Mouse (Mus musculus) lung, embryonic 14.5 days (tissue): ENCODE results near the gene Htr2a. TPM values are rescaled to one million over a fixed set of nuclear protein-coding genes. Genes with fewer than 3 reads are reported as not detected.

Experiments used
- ATAC-seq: fragments of 200-750 bp; cut with Nextera tagmentation; 2 replicates; pipeline ENCODE4 v1.8.0; 2017; ENCODE audit warnings: mild to moderate bottlenecking, moderate TSS enrichment, moderate library complexity; ENCODE audit not compliant: insufficient read depth
- DNase-seq: peaks from one replicate; pipeline ENCODE4 v3.0.0-alpha.2; 2015
- H3K27ac ChIP-seq: fragments of 300-500 bp; sonication (generic); 2 replicates; pipeline ENCODE4 v1.5.1; 2014; ENCODE audit warnings: low read depth, mild to moderate bottlenecking, moderate library complexity
- H3K27me3 ChIP-seq: fragments of 300-500 bp; sonication (generic); 2 replicates; pipeline ENCODE4 v1.6.1; 2014; ENCODE audit warnings: low read length, control low read depth; ENCODE audit not compliant: insufficient read depth
- H3K36me3 ChIP-seq: fragments of 300-500 bp; sonication (generic); 2 replicates; pipeline ENCODE4 v1.6.1; 2014; ENCODE audit warnings: control low read depth; ENCODE audit not compliant: insufficient read depth
- H3K4me1 ChIP-seq: fragments of 300-500 bp; sonication (generic); 2 replicates; pipeline ENCODE4 v1.6.1; 2014; ENCODE audit warnings: antibody characterized with exemption, control low read depth; ENCODE audit not compliant: insufficient read depth
- H3K4me2 ChIP-seq: fragments of 300-500 bp; sonication (generic); 2 replicates; pipeline ENCODE4 v1.6.1; 2014; ENCODE audit warnings: mild to moderate bottlenecking
- H3K4me3 ChIP-seq: fragments of 300-500 bp; sonication (generic); 2 replicates; pipeline ENCODE4 v1.5.1; 2014; ENCODE audit warnings: low read depth, low read length
- H3K9ac ChIP-seq: fragments of 300-500 bp; sonication (generic); 2 replicates; pipeline ENCODE4 v1.6.1; 2014
- H3K9me3 ChIP-seq: fragments of 300-500 bp; sonication (generic); 2 replicates; pipeline ENCODE4 v1.6.1; 2016; ENCODE audit warnings: low read depth, low read length, control low read depth
- CTCF ChIP-seq: IDR thresholded peaks from 2 replicates; pipeline ENCODE4 v1.5.1; 2016; ENCODE audit warnings: antibody characterized with exemption, low read depth
- WGBS: fragments of 180-500 bp; shearing (Covaris S2); extraction: QIAGEN DNeasy Blood & Tissue Kit; methylation state at CpG from one replicate; pipeline ENCODE4 v1.1.7; 2014; 5-methylcytosine and 5-hydroxymethylcytosine counted together
- polyA plus RNA-seq: library from polyadenylated mRNA; unstranded; fragments of >200 nt; fragmentation: Nextera tagmentation; extraction: Ambion mirVana; gene quantifications from 2 replicates; pipeline ENCODE4 v1.2.1, GENCODE M21; 2014

The Htr2a gene
- polyA plus RNA-seq, 1 experiment from 2014 or later: 0.74 TPM

DNA sequence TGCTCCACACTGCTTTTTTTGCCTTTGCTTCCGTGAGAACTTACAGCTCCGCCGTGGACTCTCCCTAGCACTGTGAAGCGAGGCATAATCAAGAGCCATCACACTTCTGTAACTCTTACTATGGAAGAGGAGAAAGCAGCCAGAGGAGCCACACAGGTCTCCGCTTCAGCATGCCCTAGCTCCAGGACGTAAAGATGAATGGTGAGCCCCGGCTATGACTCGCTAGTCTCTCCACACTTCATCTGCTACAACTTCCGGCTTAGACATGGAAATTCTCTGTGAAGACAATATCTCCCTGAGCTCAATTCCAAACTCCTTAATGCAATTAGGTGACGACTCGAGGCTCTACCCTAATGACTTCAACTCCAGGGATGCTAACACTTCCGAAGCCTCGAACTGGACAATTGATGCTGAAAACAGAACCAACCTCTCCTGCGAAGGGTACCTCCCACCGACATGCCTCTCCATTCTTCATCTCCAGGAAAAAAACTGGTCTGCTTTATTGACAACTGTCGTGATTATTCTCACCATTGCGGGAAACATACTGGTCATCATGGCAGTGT is 1.1 kb downstream of the Htr2a start:
- Histone ChIP-seq H3K36me3 (no peaks in the 10 kb centered on the region), H3K27me3 (0 out of 2 replicates have a peak, but pooled peaks cover 8% of the 10 kb centered on the region), H3K4me2 (peak overlapping the region; percentile 72), H3K4me1 (no peaks in the 10 kb centered on the region; the same call in 1 of the 2 replicates), H3K27ac (no peak overlapping the region), H3K9me3 (no peaks in the 10 kb centered on the region), H3K4me3 (peak overlapping the region; percentile 39), H3K9ac (peak overlapping the region; percentile 39)
- ATAC-seq (no peak), DNase-seq (peak; percentile 40)
- no peak for TF ChIP-seq CTCF
- WGBS: 21% methylated on average over 17 of the region's 17 CpGs

GRCm38 (mm10) chr14:74643296-74643695 is 2.7 kb downstream of the Htr2a start:
- 0 out of 2 replicates have a peak, but pooled peaks cover 8% of the 10 kb centered on the region for H3K27me3 ChIP-seq
- peak overlapping the region; percentile 72 for H3K4me2 ChIP-seq
- no peak overlapping the region for H3K27ac ChIP-seq
- H3K36me3 ChIP-seq: no peaks in the 10 kb centered on the region
- DNase-seq (peak; percentile 92), ATAC-seq (peak; percentile 63; the same call in 1 of the 2 replicates)
- H3K9me3 ChIP-seq: no peaks in the 10 kb centered on the region
- no peak overlapping the region for H3K9ac ChIP-seq
- TF ChIP-seq CTCF: peak; percentile 97
- H3K4me3 ChIP-seq: no peak overlapping the region
- 2% methylated on average over 4 of the region's 4 CpGs for WGBS
- H3K4me1 ChIP-seq: no peaks in the 10 kb centered on the region; the same call in 1 of the 2 replicates

DNA sequence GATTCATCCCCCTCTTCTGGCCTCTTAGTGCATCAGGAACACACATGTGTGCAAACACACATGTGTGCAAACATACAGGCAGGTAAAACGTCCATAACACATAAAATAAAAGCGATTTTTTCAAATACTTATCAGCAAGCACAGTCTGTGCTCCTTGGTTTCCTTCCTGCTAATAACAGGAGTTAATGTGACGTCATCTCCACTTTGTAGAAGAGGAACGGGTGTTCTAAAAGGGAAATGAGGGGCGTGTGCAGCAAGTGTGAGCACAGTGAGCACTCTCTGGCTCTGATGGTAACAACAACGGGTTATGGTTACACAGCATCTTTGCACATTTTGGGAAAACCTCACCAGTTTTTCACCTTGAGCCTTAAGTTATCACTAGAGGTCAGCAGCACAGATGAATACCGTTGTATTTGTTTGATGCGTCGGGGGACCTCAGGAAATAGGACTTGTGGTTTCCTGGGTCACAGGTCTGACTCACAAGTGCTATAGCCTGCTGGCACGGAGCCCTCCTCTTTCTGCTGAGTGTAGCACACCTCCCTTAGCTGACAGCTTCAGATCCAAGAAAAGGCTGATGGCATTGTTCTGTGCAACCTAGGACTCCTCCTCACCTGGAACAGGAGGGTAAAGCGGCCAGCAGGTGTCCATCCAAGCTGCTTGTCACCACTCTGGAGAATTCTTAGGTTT is 5.6 kb downstream of the Htr2a start:
- no peak for TF ChIP-seq CTCF
- Histone ChIP-seq H3K27ac (no peak overlapping the region), H3K9ac (no peak overlapping the region), H3K36me3 (no peaks in the 10 kb centered on the region), H3K9me3 (no peaks in the 10 kb centered on the region), H3K4me1 (no peaks in the 10 kb centered on the region), H3K4me3 (no peak overlapping the region), H3K27me3 (0 out of 2 replicates have a peak, but pooled peaks cover 3% of the 10 kb centered on the region), H3K4me2 (no peak overlapping the region)
- ATAC-seq: no peak
- WGBS: 44% methylated on average over 11 of the region's 11 CpGs
- peak; percentile 42 for DNase-seq

DNA sequence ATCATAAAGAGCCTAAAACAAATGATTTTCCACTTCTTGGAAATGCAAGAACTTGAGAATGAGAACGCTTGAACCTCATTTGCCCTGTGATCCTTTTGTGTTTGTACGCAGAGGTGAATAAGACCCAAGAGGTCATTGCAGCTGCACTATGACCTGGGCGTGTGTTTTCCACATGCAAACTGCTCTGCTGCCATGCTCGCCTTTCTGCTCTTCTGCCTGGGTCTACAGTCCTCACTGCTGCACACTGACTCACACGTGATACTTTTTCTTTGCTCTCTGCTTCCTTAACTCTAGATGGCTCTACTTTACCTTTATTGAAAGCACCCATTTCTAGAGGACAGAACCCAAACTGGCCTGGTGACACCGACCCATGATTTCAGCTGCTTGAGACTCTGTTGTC is 9.4 kb downstream of the Htr2a start:
- Histone ChIP-seq H3K4me1 (no peaks in the 10 kb centered on the region), H3K9me3 (no peaks in the 10 kb centered on the region), H3K4me3 (no peak overlapping the region), H3K27me3 (no peaks in the 10 kb centered on the region), H3K36me3 (no peaks in the 10 kb centered on the region), H3K4me2 (no peak overlapping the region), H3K27ac (no peak overlapping the region), H3K9ac (no peak overlapping the region)
- TF ChIP-seq CTCF: no peak
- ATAC-seq: no peak
- WGBS: 79% methylated on average over 6 of the region's 6 CpGs
- DNase-seq: no peak

GRCm38 (mm10) chr14:74651678-74652077 is 11.0 kb downstream of the Htr2a start:
- WGBS: 56% methylated on average over 4 of the region's 4 CpGs
- no peaks in the 10 kb centered on the region for H3K9me3 ChIP-seq
- DNase-seq: no peak

DNA sequence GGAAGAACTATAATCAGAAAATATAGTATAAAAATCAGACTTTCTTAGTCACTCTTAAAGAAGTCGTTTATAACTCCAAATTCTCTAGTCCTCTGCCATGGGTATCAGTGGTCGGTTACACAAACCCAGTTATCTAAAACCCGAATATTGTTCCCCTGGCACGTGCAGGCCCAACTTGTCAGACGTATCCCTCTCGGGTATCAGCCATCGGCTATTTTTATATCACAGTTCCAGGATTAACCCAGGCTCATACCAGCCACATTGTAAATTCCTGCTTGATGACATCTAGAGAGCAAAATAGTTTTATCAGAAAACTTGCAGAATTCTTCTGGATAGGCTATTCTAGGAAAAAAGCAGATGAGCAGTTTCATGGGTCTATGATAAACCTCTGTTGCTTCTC is 16.6 kb downstream of the Htr2a start:
- WGBS: 50% methylated on average over 7 of the region's 7 CpGs
- DNase-seq (no peak), ATAC-seq (no peak)
- Histone ChIP-seq H3K9me3 (no peaks in the 10 kb centered on the region), H3K4me1 (no peaks in the 10 kb centered on the region), H3K36me3 (no peaks in the 10 kb centered on the region), H3K4me2 (no peak overlapping the region), H3K9ac (no peak overlapping the region), H3K27me3 (no peaks in the 10 kb centered on the region), H3K4me3 (no peak overlapping the region), H3K27ac (no peak overlapping the region)
- no peak for TF ChIP-seq CTCF

More at GRCm38 (mm10) chr14:74651678-74652077, 11.0 kb downstream of the Htr2a start:
- no peaks in the 10 kb centered on the region for H3K27me3 ChIP-seq
- ATAC-seq: no peak
- H3K4me2 ChIP-seq: no peak overlapping the region
- no peak for TF ChIP-seq CTCF
- no peaks in the 10 kb centered on the region for H3K36me3 ChIP-seq
- H3K4me1 ChIP-seq: no peaks in the 10 kb centered on the region
- no peak overlapping the region for H3K27ac ChIP-seq
- H3K9ac ChIP-seq: no peak overlapping the region
- no peak overlapping the region for H3K4me3 ChIP-seq

- Histone ChIP-seq H3K27me3 (no peaks in the 10 kb centered on the region), H3K4me2 (no peak overlapping the region), H3K9me3 (no peaks in the 10 kb centered on the region), H3K27ac (no peak overlapping the region), H3K36me3 (no peaks in the 10 kb centered on the region), H3K4me1 (no peaks in the 10 kb centered on the region), H3K9ac (no peak overlapping the region), H3K4me3 (no peak overlapping the region)
- ATAC-seq (no peak), DNase-seq (no peak)
- 69% methylated on average over 8 of the region's 8 CpGs for WGBS
- TF ChIP-seq CTCF: no peak
Measured at GRCm38 (mm10) chr14:74659411-74659841, 18.8 kb downstream of the Htr2a start.
